Mouse (Mus musculus): ENCODE results near the gene Eif1ad.

DNA sequence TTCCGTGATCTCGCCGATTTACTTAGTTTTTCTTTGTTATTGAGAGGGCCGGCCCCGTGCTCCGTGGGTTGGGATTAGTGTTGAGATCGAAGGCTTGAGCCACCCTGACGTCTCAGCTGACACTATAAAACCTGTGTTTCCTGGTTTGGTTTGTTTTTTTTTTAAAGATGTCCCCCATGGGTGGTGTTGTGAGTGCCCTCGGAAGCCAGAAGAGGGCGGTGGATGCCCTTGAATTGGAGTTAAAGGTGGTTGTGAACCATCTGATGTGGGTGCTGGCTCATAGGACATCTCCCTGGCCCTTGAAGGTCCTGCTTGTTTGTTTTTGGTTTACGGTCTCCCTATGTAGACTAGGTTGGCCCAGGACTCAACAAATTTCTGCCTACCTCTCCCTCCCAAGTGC is 914 bp downstream of the Eif1ad start:
- TF ChIP-seq GATA1 (IDR thresholded peaks at IDR 0.05; ENCODE audit: borderline replicate concordance, low read length) = no peak
- no peak; the same call in 1 of the 2 replicates for TF ChIP-seq FLI1 (IDR thresholded peaks at IDR 0.05; ENCODE audit: low read length)
